Mouse (Mus musculus): ENCODE results near the gene Slc25a25.

DNA sequence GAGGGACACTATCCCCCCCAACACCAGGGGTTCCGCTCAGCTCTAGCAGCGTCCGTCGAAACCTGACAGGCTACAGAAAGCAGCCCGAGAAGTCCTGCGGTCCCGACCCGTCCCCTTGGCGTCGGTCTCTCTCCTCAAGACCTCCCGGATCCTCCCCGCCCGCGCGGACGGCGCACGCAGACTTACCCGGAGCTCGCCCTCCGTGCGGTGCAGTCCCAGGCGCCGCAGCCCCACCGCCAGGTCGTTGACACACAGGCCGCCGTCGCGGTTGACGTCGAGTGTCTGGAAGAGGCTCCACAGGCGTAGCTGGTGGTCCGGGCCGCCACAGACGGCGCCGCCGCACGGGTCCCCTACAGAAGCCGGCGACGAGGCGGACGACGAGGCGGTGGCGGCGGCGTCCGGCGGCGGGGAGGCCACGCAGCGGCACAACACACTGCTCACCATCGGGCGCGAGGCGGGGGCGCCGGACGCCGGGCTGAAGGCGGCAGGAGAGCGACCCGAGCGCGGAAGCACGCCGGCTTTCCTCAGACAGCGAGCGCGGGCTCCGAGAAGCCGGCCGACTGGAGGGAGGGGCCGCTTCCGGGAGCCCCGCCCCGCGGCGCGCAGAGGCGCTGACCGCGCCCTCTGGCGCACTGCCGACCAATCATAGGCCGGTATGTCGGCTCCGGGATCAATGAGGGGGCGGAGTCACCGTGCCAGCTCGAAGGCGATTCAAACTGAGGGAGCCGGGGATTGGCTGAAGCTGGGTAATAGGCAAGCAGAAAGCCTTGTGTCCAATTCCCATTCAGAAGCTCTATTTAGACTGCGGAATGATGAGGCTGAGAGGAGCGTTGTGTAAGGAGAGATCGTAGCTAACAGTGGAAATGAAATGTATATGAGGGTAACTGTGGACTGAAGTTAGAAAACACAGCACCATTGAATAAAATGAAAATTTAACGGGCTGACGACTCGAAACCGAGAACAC is at the start of gene Slc25a25:
- TF ChIP-seq CTCF (IDR thresholded peaks at IDR 0.05; ENCODE audit: low read depth), result no peak
- no peak for TF ChIP-seq EP300 (IDR thresholded peaks at IDR 0.05; ENCODE audit: low read depth)

Data from liver, postnatal 0 days (tissue).